Mouse (Mus musculus) E14TG2a.4 (cell line): Measurements from ENCODE around the gene Acsf3.

Source experiments
- CTCF ChIP-seq: conservative IDR thresholded peaks from 2 replicates; pipeline ENCODE4 v1.5.1; 2014; ENCODE audit warnings: low read length
- NANOG ChIP-seq: IDR thresholded peaks from 2 replicates; pipeline ENCODE4 v1.6.1; 2014; ENCODE audit warnings: borderline replicate concordance, low read length, mixed read lengths
- POU5F1 ChIP-seq: IDR thresholded peaks from 2 replicates; pipeline ENCODE4 v1.6.1; 2014; ENCODE audit warnings: low read length, borderline replicate concordance

DNA sequence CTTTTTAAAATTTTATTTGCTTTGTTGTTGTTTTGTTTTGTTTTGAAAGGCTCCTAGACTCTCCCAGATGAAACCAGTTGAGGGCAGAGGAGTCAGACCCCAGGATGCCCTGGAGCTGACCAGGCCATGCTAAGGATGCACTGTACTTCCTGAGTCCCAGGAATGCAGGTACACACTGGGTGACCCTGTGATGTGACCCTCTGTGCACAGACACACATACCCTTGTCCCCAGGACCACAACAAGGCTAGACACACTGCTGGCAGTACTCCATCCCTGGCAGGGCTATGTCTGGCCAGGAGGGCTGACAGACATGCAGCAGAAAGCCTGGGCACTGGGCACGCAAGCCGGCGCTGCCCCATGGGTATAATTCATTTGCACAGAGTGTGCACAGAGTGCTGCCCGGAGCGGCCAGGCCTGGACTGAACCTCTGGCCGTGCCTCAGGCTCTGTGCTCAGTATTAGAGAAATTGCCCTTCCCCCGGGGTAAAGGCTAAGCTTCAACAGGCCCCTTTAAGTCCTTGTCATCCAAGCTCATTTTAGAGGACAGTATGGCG lies 8.6 kb upstream of the Acsf3 start:
- TF ChIP-seq CTCF (no peak), NANOG (no peak), POU5F1 (no peak)
